Mouse (Mus musculus): ENCODE measurements around the gene Aacs. TPM values are rescaled to one million over a fixed set of nuclear protein-coding genes. Genes with fewer than 3 reads are reported as not detected.
"Not testable (repeated sequence)": the region's sequence is repeated elsewhere in the genome, so short reads cannot be mapped to it uniquely, and the experiment has no call there.

Aacs gene
- polyA plus RNA-seq, 1 experiment from 2014 or later, result 9.8 TPM

DNA sequence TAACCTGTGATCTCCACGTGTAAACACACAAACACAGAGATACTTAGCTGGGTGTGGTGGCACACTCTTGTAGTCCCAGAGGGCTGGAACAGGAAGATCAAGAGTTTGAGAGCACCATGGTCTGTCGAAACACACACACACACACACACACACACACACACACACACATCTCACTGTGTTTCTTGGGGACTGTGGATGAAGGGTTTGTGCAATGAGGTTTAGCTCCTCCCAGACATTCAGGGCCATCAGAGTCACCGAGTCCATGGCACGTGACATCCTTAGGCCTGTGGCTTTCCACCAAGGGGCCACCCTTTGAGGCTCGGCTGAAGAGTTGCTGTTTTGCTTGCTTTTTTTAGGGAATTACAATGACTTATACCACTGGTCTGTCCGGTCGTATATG, 6.9 kb downstream of the Aacs start:
- no peaks in the 10 kb centered on the region for H3K4me1 ChIP-seq (replicated peaks)
- H3K27ac ChIP-seq, result no peak overlapping the region
- no peak overlapping the region for H3K4me2 ChIP-seq
- no peak overlapping the region for H3K4me3 ChIP-seq
- no peaks in the 10 kb centered on the region for H3K9me3 ChIP-seq (replicated peaks)
- 92% methylated on average over 7 of the region's 7 CpGs for WGBS
- no peak overlapping the region for H3K9ac ChIP-seq
- no peak for ATAC-seq (replicated peaks; ENCODE audit: insufficient number of reproducible peaks, insufficient read depth, low FRiP score, low read depth)
- H3K27me3 ChIP-seq, result no peaks in the 10 kb centered on the region
- peaks cover 7% of the 10 kb centered on the region; the same call in 1 of the 2 replicates for H3K36me3 ChIP-seq

- Histone ChIP-seq H3K27ac (no peak overlapping the region), H3K4me3 (no peak overlapping the region), H3K36me3 (peaks cover 7% of the 10 kb centered on the region; the same call in 1 of the 2 replicates), H3K27me3 (no peaks in the 10 kb centered on the region), H3K4me1 (replicated peaks) (peaks cover 7% of the 10 kb centered on the region; the same call in 1 of the 2 replicates), H3K9ac (no peak overlapping the region), H3K9me3 (replicated peaks) (no peaks in the 10 kb centered on the region), H3K4me2 (no peak overlapping the region)
- 81% methylated on average over 6 of the region's 6 CpGs for WGBS
- no peak for ATAC-seq (replicated peaks; ENCODE audit: insufficient number of reproducible peaks, insufficient read depth, low FRiP score, low read depth)
Measured at GRCm38 (mm10) chr5:125483712-125484611, 8.3 kb downstream of the Aacs start.

DNA sequence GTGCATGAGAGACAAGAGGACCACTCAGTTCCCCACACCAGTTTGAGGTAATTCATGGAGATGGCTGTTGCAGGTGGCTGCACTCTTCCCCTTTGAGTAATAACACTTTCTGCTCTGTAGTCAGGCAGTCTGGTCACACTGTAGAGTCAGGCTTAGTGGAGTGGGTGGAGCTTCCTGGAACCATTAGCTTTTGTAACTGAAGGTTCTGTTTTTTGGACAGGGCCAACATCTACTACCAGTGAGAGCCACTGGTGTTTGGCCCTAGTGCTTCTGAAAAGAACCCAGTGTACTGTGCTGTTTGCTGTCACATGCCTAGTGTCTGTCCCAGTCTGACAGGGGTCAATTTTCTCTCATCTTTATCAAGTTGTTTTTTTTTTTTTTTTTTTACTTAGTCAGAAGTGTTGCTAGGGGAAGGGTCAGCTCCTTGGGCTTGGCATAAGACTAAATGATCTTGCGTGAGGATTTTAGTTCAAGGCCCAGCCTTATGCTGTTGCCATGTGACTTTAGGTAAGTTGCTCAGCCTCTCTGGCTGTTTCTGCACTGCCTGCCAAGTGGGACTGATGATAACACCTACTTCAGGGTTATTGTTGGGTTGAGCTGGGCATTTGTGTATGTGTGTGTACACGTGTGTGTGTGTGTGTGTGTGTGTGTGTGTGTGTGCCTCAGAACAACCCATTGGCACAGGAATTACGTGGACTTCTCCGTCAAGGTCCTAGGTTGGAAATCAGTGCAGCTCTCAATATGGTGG, 9.6 kb downstream of the Aacs start:
- no peak overlapping the region for H3K4me3 ChIP-seq
- no peaks in the 10 kb centered on the region for H3K9me3 ChIP-seq (replicated peaks)
- 82% methylated on average over 4 of the region's 4 CpGs for WGBS
- no peak overlapping the region for H3K9ac ChIP-seq
- ATAC-seq (replicated peaks; ENCODE audit: insufficient number of reproducible peaks, insufficient read depth, low FRiP score, low read depth), result no peak
- H3K4me1 ChIP-seq (replicated peaks), result peaks cover 7% of the 10 kb centered on the region; the same call in 1 of the 2 replicates
- no peak overlapping the region for H3K27ac ChIP-seq
- H3K36me3 ChIP-seq, result peaks cover 10% of the 10 kb centered on the region; the same call in 1 of the 2 replicates
- H3K4me2 ChIP-seq, result no peak overlapping the region
- H3K27me3 ChIP-seq, result no peaks in the 10 kb centered on the region

- Histone ChIP-seq H3K4me1 (replicated peaks) (peaks cover 7% of the 10 kb centered on the region; the same call in 1 of the 2 replicates), H3K27ac (no peak overlapping the region), H3K9me3 (replicated peaks) (no peaks in the 10 kb centered on the region), H3K4me2 (no peak overlapping the region), H3K27me3 (no peaks in the 10 kb centered on the region), H3K36me3 (peaks cover 10% of the 10 kb centered on the region; the same call in 1 of the 2 replicates), H3K4me3 (no peak overlapping the region), H3K9ac (no peak overlapping the region)
- WGBS, result 67% methylated on average over 1 of the region's 1 CpGs
- no peak for ATAC-seq (replicated peaks; ENCODE audit: insufficient number of reproducible peaks, insufficient read depth, low FRiP score, low read depth)
Measured at GRCm38 (mm10) chr5:125486088-125486487, 10.5 kb downstream of the Aacs start.

DNA sequence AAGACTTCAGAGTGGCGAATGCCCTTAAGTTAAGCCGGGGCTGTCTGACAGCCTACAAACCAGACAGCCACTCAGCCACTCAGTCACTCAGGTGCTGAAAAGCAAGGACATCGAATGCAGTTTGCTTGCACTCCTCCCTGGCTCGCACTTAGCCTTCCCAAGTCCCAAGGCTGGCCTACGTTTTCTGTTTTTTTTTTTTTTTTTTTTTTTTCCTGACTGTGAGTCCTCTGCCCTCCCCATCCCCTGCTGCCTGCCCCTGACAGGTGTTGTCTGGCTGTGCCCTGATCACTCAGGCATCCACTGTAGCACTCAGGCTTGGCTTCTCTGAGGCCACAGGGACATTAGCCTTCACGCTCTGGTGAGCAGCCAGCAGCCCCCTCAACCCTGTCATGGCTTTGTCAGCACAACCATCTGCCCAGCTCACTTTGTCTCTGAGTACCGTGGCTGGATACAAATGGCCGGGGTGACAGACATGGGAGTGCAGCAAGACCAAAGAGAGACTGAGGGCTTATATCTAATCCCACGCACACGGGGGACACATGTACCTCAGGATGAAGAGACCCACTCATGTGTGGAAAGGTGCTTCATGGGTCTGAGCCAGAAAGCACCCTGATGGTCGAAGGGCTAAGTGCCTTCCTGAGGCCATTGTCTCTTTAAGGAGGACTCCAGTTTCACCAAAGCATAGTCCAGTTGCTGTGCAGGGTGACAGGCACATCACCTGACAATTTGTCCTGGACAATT, 11.9 kb downstream of the Aacs start:
- Histone ChIP-seq H3K9ac (no peak overlapping the region), H3K4me2 (no peak overlapping the region), H3K4me1 (replicated peaks) (peaks cover 7% of the 10 kb centered on the region; the same call in 1 of the 2 replicates), H3K27me3 (no peaks in the 10 kb centered on the region), H3K9me3 (replicated peaks) (no peaks in the 10 kb centered on the region), H3K4me3 (no peak overlapping the region), H3K36me3 (peaks cover 10% of the 10 kb centered on the region; the same call in 1 of the 2 replicates), H3K27ac (no peak overlapping the region)
- WGBS, result 63% methylated on average over 10 of the region's 11 CpGs
- no peak for ATAC-seq (replicated peaks; ENCODE audit: insufficient number of reproducible peaks, insufficient read depth, low FRiP score, low read depth)

DNA sequence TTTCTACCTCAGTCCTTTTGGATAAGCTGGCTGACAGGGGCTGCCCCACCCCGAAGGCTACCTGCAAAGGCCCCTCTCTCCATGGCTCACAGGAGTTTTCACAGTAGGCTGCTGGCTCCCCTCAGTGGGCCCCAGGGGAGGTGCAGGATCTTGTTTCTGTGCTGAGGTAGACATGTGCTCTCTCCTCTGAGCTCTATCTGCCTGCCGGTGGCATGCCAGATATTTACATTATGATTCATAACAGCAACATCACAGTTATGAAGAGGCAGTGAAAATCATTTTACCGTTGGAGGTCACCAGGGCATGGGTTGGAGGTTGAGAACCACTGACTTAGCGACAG, 12.5 kb downstream of the Aacs start:
- no peak; the same call in 1 of the 2 replicates for ATAC-seq (replicated peaks; ENCODE audit: insufficient number of reproducible peaks, insufficient read depth, low FRiP score, low read depth)
- Histone ChIP-seq H3K9ac (no peak overlapping the region), H3K4me1 (replicated peaks) (peaks cover 7% of the 10 kb centered on the region; the same call in 1 of the 2 replicates), H3K27me3 (no peaks in the 10 kb centered on the region), H3K9me3 (replicated peaks) (no peaks in the 10 kb centered on the region), H3K4me2 (no peak overlapping the region), H3K4me3 (no peak overlapping the region), H3K27ac (no peak overlapping the region), H3K36me3 (peaks cover 5% of the 10 kb centered on the region; the same call in 1 of the 2 replicates)
- WGBS, result 38% methylated on average over 4 of the region's 4 CpGs

GRCm38 (mm10) chr5:125488953-125489352, 13.3 kb downstream of the Aacs start:
- not testable (repeated sequence) for H3K27me3 ChIP-seq; H3K36me3 ChIP-seq; H3K4me2 ChIP-seq; H3K9ac ChIP-seq; H3K9me3 ChIP-seq (replicated peaks); H3K4me3 ChIP-seq; ATAC-seq (replicated peaks; ENCODE audit: insufficient number of reproducible peaks, insufficient read depth, low FRiP score, low read depth); H3K4me1 ChIP-seq (replicated peaks); H3K27ac ChIP-seq
- WGBS, result 90% methylated on average over 5 of the region's 5 CpGs

DNA sequence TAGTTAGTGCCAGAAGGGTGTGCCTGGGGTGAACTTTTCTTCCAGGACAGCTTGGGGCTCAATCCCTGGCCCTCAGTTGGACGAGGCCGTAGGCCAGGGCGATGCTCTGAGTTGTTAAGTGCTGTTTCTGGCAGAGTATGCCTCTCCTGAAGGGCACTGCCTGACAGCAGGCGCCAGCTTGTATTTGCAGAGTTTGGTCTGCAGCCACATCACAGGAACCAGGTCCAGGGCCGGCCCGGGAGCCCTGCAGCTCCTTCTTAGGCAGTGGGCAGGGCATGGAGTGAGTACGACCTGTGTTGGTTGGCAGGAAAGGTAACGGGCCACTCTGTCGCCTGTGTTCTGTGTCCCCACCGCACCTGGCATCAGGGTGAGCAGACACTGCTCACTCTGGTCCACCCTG, 15.5 kb downstream of the Aacs start:
- peaks cover 3% of the 10 kb centered on the region; the same call in 1 of the 2 replicates for H3K36me3 ChIP-seq
- WGBS, result 88% methylated on average over 10 of the region's 10 CpGs
- no peak overlapping the region for H3K9ac ChIP-seq

DNA sequence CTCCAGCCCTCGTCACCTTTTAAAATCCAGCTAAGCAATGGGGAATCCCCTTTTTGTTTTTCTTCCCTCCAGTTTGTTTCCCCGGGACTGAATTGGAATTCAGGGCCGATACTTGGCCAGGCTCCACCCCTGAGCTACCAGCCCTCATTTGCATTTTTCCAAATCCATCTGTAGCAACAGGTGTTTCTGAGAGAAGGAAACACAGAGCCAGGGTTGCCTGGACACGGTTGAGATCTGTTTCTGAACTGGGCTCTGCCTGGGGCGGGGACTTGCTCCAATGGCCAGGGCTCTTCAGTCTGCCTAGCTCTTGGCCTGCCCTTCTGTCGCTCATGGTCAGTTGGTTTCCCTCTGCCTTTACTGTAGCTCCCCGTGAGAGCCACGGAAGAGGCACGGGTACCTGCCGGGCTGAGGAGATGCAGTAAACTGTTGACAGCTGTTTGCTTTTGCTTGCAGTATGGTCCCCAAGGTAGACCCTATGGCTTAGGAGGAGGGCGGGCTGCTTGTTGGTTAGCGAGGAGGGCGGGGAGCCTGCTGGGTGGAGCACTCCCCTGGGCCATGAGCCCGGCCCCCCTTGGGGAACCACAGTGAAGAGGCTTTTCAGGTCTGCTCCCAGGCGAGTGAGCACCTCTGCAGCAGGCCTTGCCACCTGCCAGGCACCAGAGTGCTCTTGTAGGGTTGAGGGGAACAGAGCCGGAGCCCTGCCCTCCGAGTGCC, 16.9 kb downstream of the Aacs start:
- Histone ChIP-seq H3K27ac (no peak overlapping the region), H3K4me1 (replicated peaks) (peaks cover 7% of the 10 kb centered on the region; the same call in 1 of the 2 replicates), H3K4me3 (no peak overlapping the region), H3K27me3 (no peaks in the 10 kb centered on the region), H3K9ac (no peak overlapping the region), H3K9me3 (replicated peaks) (no peaks in the 10 kb centered on the region), H3K4me2 (no peak overlapping the region), H3K36me3 (peaks cover 3% of the 10 kb centered on the region; the same call in 1 of the 2 replicates)
- no peak for ATAC-seq (replicated peaks; ENCODE audit: insufficient number of reproducible peaks, insufficient read depth, low FRiP score, low read depth)
- WGBS, result 71% methylated on average over 17 of the region's 17 CpGs

More for the DNA sequence above, 15.5 kb downstream of the Aacs start:
- no peak for ATAC-seq (replicated peaks; ENCODE audit: insufficient number of reproducible peaks, insufficient read depth, low FRiP score, low read depth)
- Histone ChIP-seq H3K27me3 (no peaks in the 10 kb centered on the region), H3K27ac (no peak overlapping the region), H3K9me3 (replicated peaks) (no peaks in the 10 kb centered on the region), H3K4me2 (no peak overlapping the region), H3K4me3 (no peak overlapping the region), H3K4me1 (replicated peaks) (peaks cover 7% of the 10 kb centered on the region; the same call in 1 of the 2 replicates)

GRCm38 (mm10) chr5:125493093-125493423, 17.4 kb downstream of the Aacs start:
- H3K4me2 ChIP-seq, result no peak overlapping the region
- no peak for ATAC-seq (replicated peaks; ENCODE audit: insufficient number of reproducible peaks, insufficient read depth, low FRiP score, low read depth)
- peaks cover 3% of the 10 kb centered on the region; the same call in 1 of the 2 replicates for H3K36me3 ChIP-seq
- H3K4me1 ChIP-seq (replicated peaks), result peaks cover 4% of the 10 kb centered on the region; the same call in 1 of the 2 replicates
- no peak overlapping the region for H3K4me3 ChIP-seq
- no peaks in the 10 kb centered on the region for H3K27me3 ChIP-seq
- no peaks in the 10 kb centered on the region for H3K9me3 ChIP-seq (replicated peaks)
- whole genome bisulfite sequencing, result 72% methylated on average over 5 of the region's 5 CpGs
- no peak overlapping the region for H3K27ac ChIP-seq
- H3K9ac ChIP-seq, result no peak overlapping the region
